Mouse (Mus musculus): ENCODE results near the gene Prickle4.

Gene Prickle4

GRCm38 (mm10) chr17:47694503-47695336 lies at the start of gene Prickle4:
Prickle4 (minus strand) TSS chr17:47694736.
- CTCF ChIA-PET = interaction anchor here (0.6 to 1.3 kb wide), 2 partner anchors 95 to 1213 kb away, joined by 3 to 4 read pairs; no protein-coding TSS in a partner anchor

GRCm38 (mm10) chr17:47744086-47744485 lies 49.5 kb upstream of the Prickle4 start:
- CTCF ChIA-PET = interaction anchor here (0.8 kb wide), 1 partner anchor 9 kb away, joined by 3 read pairs; no protein-coding TSS in a partner anchor

GRCm38 (mm10) chr17:47742991-47743734 lies 48.6 kb upstream of the Prickle4 start:
- CTCF ChIA-PET = interaction anchor here (0.6 to 0.7 kb wide), 3 partner anchors 25 to 307 kb away, joined by 3 to 5 read pairs (median 3); no protein-coding TSS in a partner anchor

- CTCF ChIA-PET = interaction anchor here (0.5 to 1.4 kb wide), 2 partner anchors 53 to 231 kb away, joined by 4 read pairs; no protein-coding TSS in a partner anchor
These were observed 45.6 kb upstream of the Prickle4 start for GRCm38 (mm10) chr17:47740186-47740585.

- CTCF ChIA-PET = interaction anchor here (0.7 to 1.5 kb wide), 3 partner anchors 11 to 140 kb away, joined by 3 to 4 read pairs (median 4); no protein-coding TSS in a partner anchor
These were observed 44.6 kb upstream of the Prickle4 start for GRCm38 (mm10) chr17:47738879-47739798.

GRCm38 (mm10) chr17:47738066-47738878 lies 43.7 kb upstream of the Prickle4 start:
- CTCF ChIA-PET = interaction anchor here (0.7 to 1.5 kb wide), 2 partner anchors 12 to 141 kb away, joined by 3 to 4 read pairs; no protein-coding TSS in a partner anchor

GRCm38 (mm10) chr17:47737271-47738065 lies 42.9 kb upstream of the Prickle4 start:
- CTCF ChIA-PET = interaction anchor here (0.6 to 1.5 kb wide), 2 partner anchors 31 to 113 kb away, joined by 7 to 9 read pairs; no protein-coding TSS in a partner anchor

GRCm38 (mm10) chr17:47736856-47737255 lies 42.3 kb upstream of the Prickle4 start, which contains the start of gene Tfeb:
Tfeb (plus strand) TSS chr17:47737030.
- CTCF ChIA-PET = interaction anchor here (1.5 kb wide), 1 partner anchor 32 kb away, joined by 9 read pairs; no protein-coding TSS in a partner anchor

GRCm38 (mm10) chr17:47735553-47736100 lies 41.1 kb upstream of the Prickle4 start:
- CTCF ChIA-PET = interaction anchor here (0.7 kb wide), 1 partner anchor 49 kb away, joined by 4 read pairs; no protein-coding TSS in a partner anchor

- CTCF ChIA-PET = interaction anchor here (0.5 kb wide), 1 partner anchor 33 kb away, joined by 3 read pairs; no protein-coding TSS in a partner anchor
These were observed 36.4 kb upstream of the Prickle4 start for GRCm38 (mm10) chr17:47730633-47731575.

GRCm38 (mm10) chr17:47726566-47726965 lies 32.0 kb upstream of the Prickle4 start, which contains the start of gene Pgc:
Pgc (plus strand) TSS chr17:47726842.
- CTCF ChIA-PET = no interaction called here

- CTCF ChIA-PET = no interaction called here
These were observed 26.6 kb upstream of the Prickle4 start for GRCm38 (mm10) chr17:47721183-47721582.

- CTCF ChIA-PET = interaction anchor here (0.7 kb wide), 2 partner anchors 119 to 385 kb away, joined by 3 read pairs; no protein-coding TSS in a partner anchor
These were observed 20.5 kb upstream of the Prickle4 start for GRCm38 (mm10) chr17:47715037-47715436.

- CTCF ChIA-PET = no interaction called here
These were observed 18.5 kb upstream of the Prickle4 start for GRCm38 (mm10) chr17:47712889-47713571.

- CTCF ChIA-PET = interaction anchor here (0.6 kb wide), 1 partner anchor 351 kb away, joined by 3 read pairs; no protein-coding TSS in a partner anchor
These were observed 17.3 kb upstream of the Prickle4 start for GRCm38 (mm10) chr17:47711883-47712282.

- CTCF ChIA-PET = interaction anchor here (0.7 kb wide), 1 partner anchor 16 kb away, joined by 6 read pairs; no protein-coding TSS in a partner anchor
These were observed 15.5 kb upstream of the Prickle4 start for GRCm38 (mm10) chr17:47710036-47710435.

GRCm38 (mm10) chr17:47708972-47709371 lies 14.4 kb upstream of the Prickle4 start:
- CTCF ChIA-PET = no interaction called here
